Mouse (Mus musculus): Measurements from ENCODE around the gene Rapgef4. TPM values are rescaled to one million over a fixed set of nuclear protein-coding genes. Genes with fewer than 3 reads are reported as not detected.

The Rapgef4 gene
- total and polyA plus RNA-seq, 2 experiments, result 66.1 to 223 TPM

DNA sequence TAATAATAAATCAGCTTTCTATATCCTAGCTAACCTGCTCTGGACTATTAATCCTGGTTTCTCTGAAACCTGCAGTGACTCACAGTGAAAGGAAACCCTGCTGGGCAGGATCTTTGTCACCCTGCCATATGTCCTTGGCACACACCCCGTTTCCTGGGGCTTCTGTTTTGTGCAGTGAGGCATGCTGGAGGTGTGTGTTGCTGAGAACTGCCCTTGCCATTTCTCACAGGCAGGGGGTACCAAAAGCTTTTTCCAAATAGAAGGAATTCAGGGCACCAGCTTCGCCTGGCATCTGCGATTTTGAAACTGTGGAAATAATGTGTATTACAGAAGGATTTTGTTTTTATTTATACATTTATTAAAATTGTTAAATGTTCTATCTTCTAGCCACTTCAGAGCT, 40.8 kb downstream of the Rapgef4 start:
- Histone ChIP-seq H3K36me3 (ENCODE audit: control insufficient read depth, insufficient read depth, low read length) (no peaks in the 10 kb centered on the region), H3K9ac (ENCODE audit: low read depth, low read length) (no peak overlapping the region), H3K27me3 (ENCODE audit: control insufficient read depth, insufficient read depth, low read length) (no peaks in the 10 kb centered on the region), H3K79me2 (ENCODE audit: control insufficient read depth, insufficient read depth, low read length) (no peaks in the 10 kb centered on the region), H3K27ac (replicated peaks; ENCODE audit: insufficient read depth, low read depth, low read length) (no peak overlapping the region), H3K4me1 (ENCODE audit: control insufficient read depth, insufficient read depth, low read length) (no peaks in the 10 kb centered on the region), H3K4me3 (ENCODE audit: insufficient read depth, low read depth, low read length) (no peak overlapping the region)
- no peak for DNase-seq (ENCODE audit: extremely low read depth, low read depth, low spot score)
- TF ChIP-seq POLR2A (IDR thresholded peaks at IDR 0.05; ENCODE audit: extremely low read depth, insufficient read depth, low read length) (no peak), CTCF (IDR thresholded peaks at IDR 0.05; ENCODE audit: low read depth, low read length) (no peak)
- WGBS, result 81% methylated on average over 3 of the region's 3 CpGs

DNA sequence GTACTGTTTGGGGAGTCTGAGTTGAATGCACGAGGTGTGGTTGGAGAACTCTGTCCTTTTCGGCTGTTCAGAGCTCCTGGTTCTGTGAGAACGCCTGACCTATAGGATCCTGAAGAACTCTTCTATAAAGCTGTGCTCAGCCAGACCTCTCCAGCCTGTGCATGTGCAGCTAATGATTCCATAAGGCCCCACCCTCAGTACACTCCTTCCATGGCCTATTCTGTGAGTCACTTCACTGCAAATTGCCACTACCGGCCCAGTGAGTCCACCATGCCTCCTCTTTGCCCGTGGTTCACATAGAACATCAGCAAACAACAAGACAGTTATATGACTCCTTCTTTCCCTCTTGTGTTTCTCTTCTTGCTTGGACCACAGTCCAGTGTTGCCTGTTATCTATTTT, 42.8 kb downstream of the Rapgef4 start:
- Histone ChIP-seq H3K9ac (ENCODE audit: low read depth, low read length) (no peak overlapping the region), H3K79me2 (ENCODE audit: control insufficient read depth, insufficient read depth, low read length) (no peaks in the 10 kb centered on the region), H3K4me3 (ENCODE audit: insufficient read depth, low read depth, low read length) (no peak overlapping the region), H3K27ac (replicated peaks; ENCODE audit: insufficient read depth, low read depth, low read length) (no peak overlapping the region), H3K36me3 (ENCODE audit: control insufficient read depth, insufficient read depth, low read length) (no peaks in the 10 kb centered on the region), H3K4me1 (ENCODE audit: control insufficient read depth, insufficient read depth, low read length) (no peaks in the 10 kb centered on the region), H3K27me3 (ENCODE audit: control insufficient read depth, insufficient read depth, low read length) (no peaks in the 10 kb centered on the region)
- no peak for TF ChIP-seq CTCF (IDR thresholded peaks at IDR 0.05; ENCODE audit: low read depth, low read length)
- no peak for TF ChIP-seq POLR2A (IDR thresholded peaks at IDR 0.05; ENCODE audit: extremely low read depth, insufficient read depth, low read length)
- DNase-seq (ENCODE audit: extremely low read depth, low read depth, low spot score), result no peak
- 93% methylated on average over 5 of the region's 5 CpGs for WGBS

DNA sequence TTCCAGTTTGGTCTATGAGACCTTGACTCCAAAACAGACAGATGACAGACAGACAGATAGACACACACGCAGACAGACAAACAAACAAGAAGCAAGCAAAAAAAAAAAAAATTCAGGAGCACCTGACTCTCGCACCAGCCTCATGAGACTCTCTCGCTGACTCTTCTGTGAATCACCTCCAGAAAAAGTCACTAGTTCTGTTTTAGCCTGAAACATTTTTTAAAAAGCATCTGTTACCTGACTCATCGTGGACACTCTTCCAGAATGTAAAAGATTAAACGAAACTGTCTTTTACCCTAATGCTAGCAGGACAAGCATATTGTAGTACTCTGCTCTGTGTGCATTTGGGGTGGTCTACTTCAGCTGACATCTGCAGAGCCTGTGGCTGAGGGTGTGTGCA, 44.6 kb downstream of the Rapgef4 start:
- Histone ChIP-seq H3K4me3 (ENCODE audit: insufficient read depth, low read depth, low read length) (no peak overlapping the region), H3K79me2 (ENCODE audit: control insufficient read depth, insufficient read depth, low read length) (no peaks in the 10 kb centered on the region), H3K9ac (ENCODE audit: low read depth, low read length) (no peak overlapping the region), H3K27me3 (ENCODE audit: control insufficient read depth, insufficient read depth, low read length) (no peaks in the 10 kb centered on the region), H3K4me1 (ENCODE audit: control insufficient read depth, insufficient read depth, low read length) (no peaks in the 10 kb centered on the region), H3K36me3 (ENCODE audit: control insufficient read depth, insufficient read depth, low read length) (no peaks in the 10 kb centered on the region), H3K27ac (replicated peaks; ENCODE audit: insufficient read depth, low read depth, low read length) (no peak overlapping the region)
- no peak for TF ChIP-seq CTCF (IDR thresholded peaks at IDR 0.05; ENCODE audit: low read depth, low read length)
- no peak for TF ChIP-seq POLR2A (IDR thresholded peaks at IDR 0.05; ENCODE audit: extremely low read depth, insufficient read depth, low read length)
- DNase-seq (ENCODE audit: extremely low read depth, low read depth, low spot score), result no peak
- 91% methylated on average over 5 of the region's 5 CpGs for WGBS

DNA sequence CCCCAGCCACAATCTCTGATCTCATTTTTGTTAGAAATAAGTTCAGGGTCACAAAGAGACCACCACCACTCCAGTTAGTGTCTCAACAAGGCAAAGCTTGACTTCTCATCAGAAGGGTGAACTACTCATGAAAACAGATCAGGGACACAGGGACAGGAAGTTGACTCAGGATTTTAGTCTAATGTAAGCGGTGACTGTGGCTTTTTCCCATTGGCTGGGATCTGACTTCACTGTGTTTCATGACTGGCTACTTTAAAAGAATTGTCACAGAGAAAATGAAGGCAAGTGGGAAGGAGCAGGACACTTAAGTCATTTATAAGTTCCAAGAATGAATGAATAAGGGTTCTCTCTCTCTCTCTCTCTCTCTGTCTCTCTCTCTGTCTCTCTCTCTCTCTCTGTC, 45.5 kb downstream of the Rapgef4 start:
- H3K4me1 ChIP-seq (ENCODE audit: control insufficient read depth, insufficient read depth, low read length), result no peaks in the 10 kb centered on the region
- 89% methylated on average over 1 of the region's 1 CpGs for WGBS
- H3K79me2 ChIP-seq (ENCODE audit: control insufficient read depth, insufficient read depth, low read length), result no peaks in the 10 kb centered on the region
- no peak for DNase-seq (ENCODE audit: extremely low read depth, low read depth, low spot score)
- H3K4me3 ChIP-seq (ENCODE audit: insufficient read depth, low read depth, low read length), result no peak overlapping the region
- H3K27me3 ChIP-seq (ENCODE audit: control insufficient read depth, insufficient read depth, low read length), result no peaks in the 10 kb centered on the region
- TF ChIP-seq CTCF (IDR thresholded peaks at IDR 0.05; ENCODE audit: low read depth, low read length) (no peak), POLR2A (IDR thresholded peaks at IDR 0.05; ENCODE audit: extremely low read depth, insufficient read depth, low read length) (no peak)
- H3K9ac ChIP-seq (ENCODE audit: low read depth, low read length), result no peak overlapping the region
- no peak overlapping the region for H3K27ac ChIP-seq (replicated peaks; ENCODE audit: insufficient read depth, low read depth, low read length)
- H3K36me3 ChIP-seq (ENCODE audit: control insufficient read depth, insufficient read depth, low read length), result no peaks in the 10 kb centered on the region

DNA sequence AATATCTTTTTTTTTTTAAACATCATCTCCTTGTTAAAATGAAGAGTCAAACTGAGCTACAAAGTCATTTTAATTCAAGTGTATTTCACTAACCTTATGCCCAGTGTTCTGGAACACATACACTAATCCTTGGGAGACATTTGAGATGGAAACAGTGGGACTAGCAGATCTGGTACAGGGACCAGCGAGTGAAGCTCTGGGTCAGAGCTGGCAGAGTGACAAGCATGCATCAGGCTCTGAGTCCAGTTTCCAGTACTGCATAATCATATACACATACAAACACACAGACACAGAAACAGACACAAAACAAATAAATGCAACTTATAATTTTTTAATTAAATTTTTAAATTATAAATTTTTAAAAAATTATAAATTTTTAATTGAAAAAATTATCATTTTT, 48.0 kb downstream of the Rapgef4 start:
- 64% methylated on average over 1 of the region's 1 CpGs for WGBS
- Histone ChIP-seq H3K79me2 (ENCODE audit: control insufficient read depth, insufficient read depth, low read length) (no peaks in the 10 kb centered on the region), H3K4me3 (ENCODE audit: insufficient read depth, low read depth, low read length) (no peak overlapping the region), H3K36me3 (ENCODE audit: control insufficient read depth, insufficient read depth, low read length) (no peaks in the 10 kb centered on the region), H3K27me3 (ENCODE audit: control insufficient read depth, insufficient read depth, low read length) (no peaks in the 10 kb centered on the region), H3K27ac (replicated peaks; ENCODE audit: insufficient read depth, low read depth, low read length) (no peak overlapping the region), H3K9ac (ENCODE audit: low read depth, low read length) (no peak overlapping the region), H3K4me1 (ENCODE audit: control insufficient read depth, insufficient read depth, low read length) (no peaks in the 10 kb centered on the region)
- TF ChIP-seq POLR2A (IDR thresholded peaks at IDR 0.05; ENCODE audit: extremely low read depth, insufficient read depth, low read length) (no peak), CTCF (IDR thresholded peaks at IDR 0.05; ENCODE audit: low read depth, low read length) (no peak)
- DNase-seq (ENCODE audit: extremely low read depth, low read depth, low spot score), result no peak

DNA sequence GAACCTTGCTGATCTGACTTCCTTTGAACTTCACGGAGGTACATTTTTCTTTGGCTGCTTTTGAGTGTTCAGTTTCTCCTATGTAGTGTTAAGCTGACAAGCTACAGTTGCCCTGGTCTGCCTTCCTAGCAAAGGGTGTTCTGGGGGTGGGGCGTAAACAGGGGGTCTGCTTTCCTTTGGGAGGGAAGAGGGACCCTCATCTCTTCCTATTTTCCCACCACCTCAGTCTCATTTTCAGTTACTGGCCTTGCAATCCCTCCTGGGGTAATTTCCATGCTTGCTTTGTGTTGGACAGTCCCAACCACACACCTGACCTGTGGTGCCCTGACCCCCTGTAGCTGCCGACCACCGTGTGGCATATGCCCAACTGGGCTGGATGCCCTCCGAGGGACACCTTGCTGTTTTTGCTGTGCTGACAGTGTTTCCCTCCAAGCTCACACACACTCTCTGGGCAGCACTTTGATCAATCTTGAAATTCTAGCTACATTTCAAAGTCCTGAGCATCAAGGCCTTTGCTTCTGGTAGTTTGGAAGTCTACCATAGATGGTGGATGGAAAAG, 48.6 kb downstream of the Rapgef4 start:
- Histone ChIP-seq H3K79me2 (ENCODE audit: control insufficient read depth, insufficient read depth, low read length) (no peaks in the 10 kb centered on the region), H3K4me1 (ENCODE audit: control insufficient read depth, insufficient read depth, low read length) (no peaks in the 10 kb centered on the region), H3K4me3 (ENCODE audit: insufficient read depth, low read depth, low read length) (no peak overlapping the region), H3K27ac (replicated peaks; ENCODE audit: insufficient read depth, low read depth, low read length) (no peak overlapping the region), H3K36me3 (ENCODE audit: control insufficient read depth, insufficient read depth, low read length) (no peaks in the 10 kb centered on the region), H3K27me3 (ENCODE audit: control insufficient read depth, insufficient read depth, low read length) (no peaks in the 10 kb centered on the region), H3K9ac (ENCODE audit: low read depth, low read length) (no peak overlapping the region)
- no peak for DNase-seq (ENCODE audit: extremely low read depth, low read depth, low spot score)
- 86% methylated on average over 5 of the region's 5 CpGs for WGBS
- TF ChIP-seq CTCF (IDR thresholded peaks at IDR 0.05; ENCODE audit: low read depth, low read length) (no peak), POLR2A (IDR thresholded peaks at IDR 0.05; ENCODE audit: extremely low read depth, insufficient read depth, low read length) (no peak)

All from liver, adult 2 months (tissue).